Mouse (Mus musculus) testis, adult 2 months (tissue): ENCODE data around the gene Cacna1d.

Experiments
- CTCF ChIP-seq: fragments of 200-500 bp; IDR thresholded peaks from 2 replicates; pipeline ENCODE4 v1.5.1; 2012; ENCODE audit warnings: low read depth, mild to moderate bottlenecking, inconsistent platforms, low read length, moderate library complexity; ENCODE audit not compliant: control insufficient read depth, insufficient read depth, insufficient replicate concordance
- POLR2A ChIP-seq: fragments of 200-500 bp; IDR thresholded peaks from 2 replicates; pipeline ENCODE4 v1.6.1; 2012; ENCODE audit warnings: low read depth, mild to moderate bottlenecking, inconsistent platforms, low read length, moderate library complexity; ENCODE audit not compliant: control insufficient read depth

GRCm38 (mm10) chr14:30068566-30068965 is 422.7 kb downstream of the Cacna1d start:
- TF ChIP-seq POLR2A (no peak), CTCF (no peak)
